Mouse (Mus musculus) MEL (cell line): ENCODE measurements around the gene Creb3.

ENCODE experiments used
- CTCF ChIP-seq, 3 experiments: IDR thresholded peaks in 2 of 3; conservative IDR thresholded peaks in 1 of 3; 2 replicates each; pipeline ENCODE4 v1.5.1; 2011 to 2012; ENCODE audit warnings: low read length in 3 of 3, low read depth in 2 of 3, mild to moderate bottlenecking in 2 of 3, improper control_type of control experiment in 1 of 3, inconsistent platforms in 1 of 3, mixed read lengths in 1 of 3, moderate library complexity in 1 of 3; ENCODE audit not compliant: control insufficient read depth in 1 of 3, insufficient read depth in 1 of 3, poor library complexity in 1 of 3, severe bottlenecking in 1 of 3
- EP300 ChIP-seq, 2 experiments: IDR thresholded peaks; 2 replicates each; pipeline ENCODE4 v1.6.1; 2011; ENCODE audit warnings: improper control_type of control experiment in 2 of 2, low read length in 2 of 2, low read depth in 1 of 2, mild to moderate bottlenecking in 1 of 2
- GATA1 ChIP-seq: IDR thresholded peaks from 2 replicates; pipeline ENCODE4 v1.6.1; 2011; ENCODE audit warnings: low read depth, low read length, improper control_type of control experiment
- KAT2A ChIP-seq: conservative IDR thresholded peaks from 2 replicates; pipeline ENCODE4 v1.6.1; 2012; ENCODE audit warnings: low read depth, low read length, improper control_type of control experiment, inconsistent platforms
- MAX ChIP-seq: IDR thresholded peaks from 2 replicates; pipeline ENCODE4 v1.6.1; 2011; ENCODE audit warnings: low read length, improper control_type of control experiment
- MXI1 ChIP-seq: IDR thresholded peaks from 2 replicates; pipeline ENCODE4 v1.6.1; 2011; ENCODE audit warnings: mild to moderate bottlenecking, low read depth, low read length, improper control_type of control experiment
- POLR2A ChIP-seq, 2 experiments: IDR thresholded peaks; 2 replicates each; pipeline ENCODE4 v1.6.1; 2011 to 2012; ENCODE audit warnings: low read length in 2 of 2, mild to moderate bottlenecking in 2 of 2, control low read depth in 1 of 2, improper control_type of control experiment in 1 of 2, low read depth in 1 of 2, moderate library complexity in 1 of 2; ENCODE audit not compliant: control insufficient read depth in 1 of 2, insufficient read depth in 1 of 2, poor library complexity in 1 of 2
- RAD21 ChIP-seq: IDR thresholded peaks from 2 replicates; pipeline ENCODE4 v1.6.1; 2011; ENCODE audit warnings: mild to moderate bottlenecking, low read depth, low read length, improper control_type of control experiment
- TCF12 ChIP-seq: IDR thresholded peaks from 2 replicates; pipeline ENCODE4 v1.6.1; 2014; ENCODE audit warnings: low read depth, mild to moderate bottlenecking, inconsistent platforms, low read length, improper control_type of control experiment, moderate library complexity
- USF1 ChIP-seq: IDR thresholded peaks from 2 replicates; pipeline ENCODE4 v1.6.1; 2014; ENCODE audit warnings: low read depth, mild to moderate bottlenecking, inconsistent platforms, low read length, improper control_type of control experiment, moderate library complexity
- ZC3H11A ChIP-seq: IDR thresholded peaks from 2 replicates; pipeline ENCODE4 v1.6.1; 2012; ENCODE audit warnings: low read depth, mild to moderate bottlenecking, inconsistent platforms, low read length, improper control_type of control experiment
- ZMIZ1 ChIP-seq: IDR thresholded peaks from 2 replicates; pipeline ENCODE4 v1.6.1; 2012; ENCODE audit warnings: low read depth, mild to moderate bottlenecking, inconsistent platforms, low read length, improper control_type of control experiment, moderate library complexity
- ZNF384 ChIP-seq: IDR thresholded peaks from 2 replicates; pipeline ENCODE4 v1.6.1; 2012; ENCODE audit warnings: low read depth, mild to moderate bottlenecking, inconsistent platforms, low read length, improper control_type of control experiment

GRCm38 (mm10) chr4:43604099-43604498, 42.0 kb downstream of the Creb3 start:
- TF ChIP-seq RAD21 (no peak), ZC3H11A (no peak), EP300 (IDR thresholded peaks at IDR 0.05; ENCODE audit: low read depth in 1 of 2, low read length in 2 of 2) (no peak), ZMIZ1 (no peak), CTCF (IDR thresholded peaks at IDR 0.05 in 2 of 3, conservative IDR thresholded peaks at IDR 0.05 in 1 of 3; ENCODE audit: control insufficient read depth in 1 of 3, insufficient read depth in 1 of 3, low read depth in 2 of 3, low read length in 3 of 3, poor library complexity in 1 of 3, severe bottlenecking in 1 of 3) (no peak), GATA1 (no peak), ZNF384 (peak; percentile 80), USF1 (peak; percentile 37; the same call in 1 of the 2 replicates), MXI1 (no peak), POLR2A (IDR thresholded peaks at IDR 0.05; ENCODE audit: control insufficient read depth in 1 of 2, insufficient read depth in 1 of 2, low read depth in 1 of 2, low read length in 2 of 2, poor library complexity in 1 of 2) (no peak), KAT2A (no peak), MAX (no peak), TCF12 (no peak)
